Mouse (Mus musculus): Measurements from ENCODE around the gene Calr4. TPM values are rescaled to one million over a fixed set of nuclear protein-coding genes. Genes with fewer than 3 reads are reported as not detected.

Calr4 gene
- total and polyA plus RNA-seq, 2 experiments from 2014 or later, result not detected

GRCm38 (mm10) chr4:109296510-109296909, 62.2 kb downstream of the Calr4 start:
- H3K4me2 ChIP-seq (ENCODE audit: low read depth, low read length), result no peak overlapping the region
- ATAC-seq (ENCODE audit: insufficient read depth, low read depth) (no peak), DNase-seq (ENCODE audit: low spot score) (no peak)
- H3K27me3 ChIP-seq (ENCODE audit: control insufficient read depth, insufficient read depth, low read length), result no peaks in the 10 kb centered on the region
- 80% methylated on average over 2 of the region's 2 CpGs for WGBS
- H3K36me3 ChIP-seq (replicated peaks; ENCODE audit: control insufficient read depth, insufficient read depth, low read length), result peaks cover 7% of the 10 kb centered on the region; the same call in 1 of the 2 replicates
- no peak overlapping the region for H3K27ac ChIP-seq (ENCODE audit: low read depth)
- no peaks in the 10 kb centered on the region for H3K4me1 ChIP-seq (ENCODE audit: control insufficient read depth, insufficient read depth)
- no peak overlapping the region for H3K9ac ChIP-seq (replicated peaks; ENCODE audit: low read depth, low read length)
- H3K9me3 ChIP-seq (replicated peaks; ENCODE audit: control insufficient read depth, low read length), result no peaks in the 10 kb centered on the region
- TF ChIP-seq CTCF (IDR thresholded peaks at IDR 0.05; ENCODE audit: low read depth), result no peak
- H3K4me3 ChIP-seq (ENCODE audit: low read depth, low read length), result no peak overlapping the region

- no peaks in the 10 kb centered on the region for H3K4me1 ChIP-seq (ENCODE audit: control insufficient read depth, insufficient read depth)
- H3K4me3 ChIP-seq (ENCODE audit: low read depth, low read length), result no peak overlapping the region
- no peaks in the 10 kb centered on the region for H3K27me3 ChIP-seq (ENCODE audit: control insufficient read depth, insufficient read depth, low read length)
- H3K27ac ChIP-seq (ENCODE audit: low read depth), result no peak overlapping the region
- peaks cover 7% of the 10 kb centered on the region; the same call in 1 of the 2 replicates for H3K36me3 ChIP-seq (replicated peaks; ENCODE audit: control insufficient read depth, insufficient read depth, low read length)
- DNase-seq (ENCODE audit: low spot score) (no peak), ATAC-seq (ENCODE audit: insufficient read depth, low read depth) (no peak)
- no peaks in the 10 kb centered on the region for H3K9me3 ChIP-seq (replicated peaks; ENCODE audit: control insufficient read depth, low read length)
- no peak overlapping the region for H3K9ac ChIP-seq (replicated peaks; ENCODE audit: low read depth, low read length)
- no peak overlapping the region for H3K4me2 ChIP-seq (ENCODE audit: low read depth, low read length)
- TF ChIP-seq EP300 (IDR thresholded peaks at IDR 0.05; ENCODE audit: low read depth), result no peak
- TF ChIP-seq CTCF (IDR thresholded peaks at IDR 0.05; ENCODE audit: low read depth), result no peak
These were observed 64.9 kb downstream of the Calr4 start for GRCm38 (mm10) chr4:109299136-109299535.

Other genes starting within 250 kb of the Calr4 start
- 26.1 and 63.5 TPM in 2 replicates for gene Nrd1, start 233.8 kb upstream of the Calr4 start, total RNA-seq (2014; rRNA removed; ENCODE audit: low replicate concordance)
- gene Nrd1, start 233.8 kb upstream of the Calr4 start, polyA plus RNA-seq (2015; fragmentation: Nextera tagmentation; extraction: Ambion mirVana), result 32.6 and 35.0 TPM in 2 replicates
- 49.7 and 68.3 TPM in 2 replicates for gene Osbpl9, start 32.2 kb upstream of the Calr4 start, total RNA-seq (2014; rRNA removed; ENCODE audit: low replicate concordance)
- gene Osbpl9, start 32.2 kb upstream of the Calr4 start, polyA plus RNA-seq (2015; fragmentation: Nextera tagmentation; extraction: Ambion mirVana), result 49.0 and 49.2 TPM in 2 replicates
- 14.0 and 26.2 TPM in 2 replicates for gene Eps15, start 45.8 kb downstream of the Calr4 start, total RNA-seq (2014; rRNA removed; ENCODE audit: low replicate concordance)
- gene Eps15, start 45.8 kb downstream of the Calr4 start, polyA plus RNA-seq (2015; fragmentation: Nextera tagmentation; extraction: Ambion mirVana), result 17.4 and 18.2 TPM in 2 replicates
- 4.2 and 10.0 TPM in 2 replicates for gene Ttc39a, start 172.1 kb downstream of the Calr4 start, total RNA-seq (2014; rRNA removed; ENCODE audit: low replicate concordance)
- 3.4 and 3.6 TPM in 2 replicates for gene Ttc39a, start 172.1 kb downstream of the Calr4 start, polyA plus RNA-seq (2015; fragmentation: Nextera tagmentation; extraction: Ambion mirVana)